In genomic region chr7:138908768-138909276, GRCm38 (mm10) we compare ENCODE assay signal across 8 mouse cellular contexts. TPM values are rescaled to one million over a fixed set of nuclear protein-coding genes. Genes with fewer than 3 reads are reported as not detected.
A peak's percentile ranks its signal among the peaks of the same experiment; 100 is the strongest.
DNase-seq lines count a peak whose midpoint lies in the region; ATAC-seq and TF ChIP-seq lines count a peak whose summit lies in the region.

No protein-coding gene starts in this region.

- DNase-seq in lung, adult 2 months, result no peak
- DNase-seq in lung, postnatal 25 days (ENCODE audit: low spot score), result no peak
- no peak for DNase-seq in embryonic facial prominence, embryonic 10.5 days (ENCODE audit: low spot score)
- no peak for DNase-seq in urinary bladder, postnatal 4 days (ENCODE audit: low spot score in 2 of 2)
- DNase-seq in spleen, adult 18-20 months, result no peak
- no peak for DNase-seq in testis, postnatal 10 days (ENCODE audit: low spot score)

- WGBS in lung, adult 2 months, result 20% methylated on average over 10 of the region's 10 CpGs
- 4% methylated on average over 10 of the region's 10 CpGs for WGBS in embryonic facial prominence, embryonic 10.5 days
- 8% methylated on average over 10 of the region's 10 CpGs for WGBS in intestine, embryonic 15.5 days
- 2% methylated on average over 10 of the region's 10 CpGs for WGBS in neural tube, embryonic 15.5 days

- no peaks in the 10 kb centered on the region for H3K9me3 ChIP-seq in embryonic facial prominence, embryonic 10.5 days
- H3K9me3 ChIP-seq in intestine, embryonic 15.5 days, result no peaks in the 10 kb centered on the region
- no peaks in the 10 kb centered on the region for H3K9me3 ChIP-seq in neural tube, embryonic 15.5 days (replicated peaks)

- ATAC-seq in intestine, embryonic 15.5 days, result no peak
- peak; percentile 0 for ATAC-seq in neural tube, embryonic 15.5 days (ENCODE audit: low FRiP score)

- H3K4me2 ChIP-seq in intestine, embryonic 15.5 days (replicated peaks), result peak overlapping the region; percentile 85
- H3K4me2 ChIP-seq in neural tube, embryonic 15.5 days, result peak overlapping the region; percentile 83

- no peak for TF ChIP-seq CTCF in lung, adult 2 months (IDR thresholded peaks at IDR 0.05; ENCODE audit: insufficient read depth, low read length)

- peak overlapping the region; percentile 87 for H3K4me3 ChIP-seq in lung, adult 2 months (replicated peaks; ENCODE audit: extremely low read depth, low read depth, low read length)
- peak overlapping the region; percentile 92 for H3K4me3 ChIP-seq in embryonic facial prominence, embryonic 10.5 days
- peak overlapping the region; percentile 78 for H3K4me3 ChIP-seq in intestine, embryonic 15.5 days (replicated peaks)
- H3K4me3 ChIP-seq in neural tube, embryonic 15.5 days (replicated peaks), result peak overlapping the region; percentile 78

- peaks cover 19% of the 10 kb centered on the region for H3K4me1 ChIP-seq in lung, adult 2 months (ENCODE audit: control insufficient read depth, insufficient read depth, low read length)
- H3K4me1 ChIP-seq in embryonic facial prominence, embryonic 10.5 days, result peaks cover 49% of the 10 kb centered on the region
- H3K4me1 ChIP-seq in intestine, embryonic 15.5 days (replicated peaks), result peaks cover 24% of the 10 kb centered on the region
- peaks cover 31% of the 10 kb centered on the region for H3K4me1 ChIP-seq in neural tube, embryonic 15.5 days

- H3K27ac ChIP-seq in embryonic facial prominence, embryonic 10.5 days (replicated peaks), result peak overlapping the region; percentile 96
- H3K27ac ChIP-seq in intestine, embryonic 15.5 days, result peak overlapping the region; percentile 84
- peak overlapping the region; percentile 70 for H3K27ac ChIP-seq in neural tube, embryonic 15.5 days (replicated peaks)

- TF ChIP-seq POLR2A in lung, adult 2 months (IDR thresholded peaks at IDR 0.05; ENCODE audit: borderline replicate concordance, extremely low read depth, low read depth, low read length), result no peak

- H3K9ac ChIP-seq in intestine, embryonic 15.5 days, result peak overlapping the region; percentile 84
- peak overlapping the region; percentile 79 for H3K9ac ChIP-seq in neural tube, embryonic 15.5 days (replicated peaks)

- H3K36me3 ChIP-seq in embryonic facial prominence, embryonic 10.5 days (replicated peaks), result peaks cover 7% of the 10 kb centered on the region
- no peaks in the 10 kb centered on the region for H3K36me3 ChIP-seq in intestine, embryonic 15.5 days
- H3K36me3 ChIP-seq in neural tube, embryonic 15.5 days, result no peaks in the 10 kb centered on the region

- H3K27me3 ChIP-seq in embryonic facial prominence, embryonic 10.5 days (replicated peaks; ENCODE audit: low read depth, poor library complexity, severe bottlenecking), result no peaks in the 10 kb centered on the region
- H3K27me3 ChIP-seq in intestine, embryonic 15.5 days (replicated peaks), result no peaks in the 10 kb centered on the region
- peaks cover 10% of the 10 kb centered on the region for H3K27me3 ChIP-seq in neural tube, embryonic 15.5 days (replicated peaks)

RNA-seq across cellular contexts. Expression of gene Bnip3, which starts 0.5 kb away (rescaled TPM):
- 20.1 and 21.5 TPM in 2 replicates for polyA plus RNA-seq in lung, adult 2 months (2012; rRNA removed)
- polyA plus RNA-seq in embryonic facial prominence, embryonic 10.5 days (2016; fragmentation: Nextera tagmentation; extraction: Ambion mirVana), result 121 and 133 TPM in 2 replicates
- 171 and 203 TPM in 2 replicates for polyA plus RNA-seq in intestine, embryonic 15.5 days (2015; fragmentation: Nextera tagmentation; extraction: Ambion mirVana)
- 128 and 131 TPM in 2 replicates for polyA plus RNA-seq in neural tube, embryonic 15.5 days (2015; fragmentation: Nextera tagmentation; extraction: Ambion mirVana)

RNA-seq across cellular contexts. Expression of gene Jakmip3, which starts 31.7 kb away (rescaled TPM):
- polyA plus RNA-seq in lung, adult 2 months (2012; rRNA removed), result 0.06 TPM in 1 of 2 replicates, not detected in the other
- 0.48 and 0.51 TPM in 2 replicates for polyA plus RNA-seq in embryonic facial prominence, embryonic 10.5 days (2016; fragmentation: Nextera tagmentation; extraction: Ambion mirVana)
- polyA plus RNA-seq in intestine, embryonic 15.5 days (2015; fragmentation: Nextera tagmentation; extraction: Ambion mirVana), result 0.23 and 0.39 TPM in 2 replicates
- polyA plus RNA-seq in neural tube, embryonic 15.5 days (2015; fragmentation: Nextera tagmentation; extraction: Ambion mirVana), result 11.4 and 11.7 TPM in 2 replicates
